Mouse (Mus musculus) kidney, adult 2 months (tissue): ENCODE measurements around the gene Ets2.

ENCODE experiments used
- CTCF ChIP-seq: fragments of 200-500 bp; conservative IDR thresholded peaks from 2 replicates; pipeline ENCODE4 v1.5.1; 2011; ENCODE audit warnings: low read depth, mild to moderate bottlenecking, control low read depth, low read length, moderate library complexity, mixed read lengths; ENCODE audit not compliant: insufficient read depth, insufficient read length
- POLR2A ChIP-seq: fragments of 200-500 bp; IDR thresholded peaks from one replicate; pipeline ENCODE4 v1.6.1; 2011; ENCODE audit warnings: low read depth, low read length, control low read depth

DNA sequence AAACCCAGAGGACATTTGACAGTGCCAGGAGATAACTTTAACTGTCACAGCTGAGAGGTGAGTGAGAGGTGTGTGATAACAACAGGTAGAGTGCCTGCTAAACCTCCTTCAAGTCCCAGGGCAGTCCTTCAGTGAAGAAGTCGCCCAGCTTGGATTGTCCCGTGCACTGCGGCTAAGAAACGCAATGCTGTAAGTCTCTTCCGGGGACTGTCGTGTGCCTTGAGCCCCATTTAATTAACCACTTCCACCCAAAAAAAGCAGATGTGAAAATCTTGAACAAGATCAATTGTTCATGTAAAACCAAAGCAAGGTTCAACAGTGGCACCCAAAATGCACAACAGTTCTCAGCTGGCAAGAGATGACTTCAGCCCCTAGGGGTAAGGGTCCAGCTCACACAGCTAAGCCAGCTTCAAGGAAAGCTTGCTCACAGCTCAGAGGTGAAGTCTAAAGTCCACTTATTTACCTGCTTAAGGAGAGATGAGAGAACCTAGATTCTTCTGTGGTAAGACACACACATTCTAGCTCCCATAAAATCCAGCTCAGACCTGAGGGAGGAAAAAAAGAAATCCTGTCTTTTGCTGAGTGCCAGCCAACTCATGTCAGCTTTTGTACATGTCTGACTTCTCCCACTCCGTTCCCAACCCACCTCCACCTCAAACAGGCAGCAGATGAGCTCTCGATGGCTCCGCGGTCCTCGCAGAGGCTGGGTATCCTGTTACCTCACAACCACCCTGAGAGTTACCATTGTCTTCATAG, 34.3 kb upstream of the Ets2 start:
- TF ChIP-seq CTCF (no peak), POLR2A (no peak)
